Mouse (Mus musculus) testis, adult 2 months (tissue): ENCODE data around the gene Ddx21. TPM values are rescaled to one million over a fixed set of nuclear protein-coding genes. Genes with fewer than 3 reads are reported as not detected.
A peak's percentile ranks its signal among the peaks of the same experiment; 100 is the strongest.
"Not testable (repeated sequence)": the region's sequence is repeated elsewhere in the genome, so short reads cannot be mapped to it uniquely, and the experiment has no call there.

ENCODE experiments used
- H3K27ac ChIP-seq: fragments of 200-500 bp; 2 replicates; pipeline ENCODE4 v1.5.1; 2012; ENCODE audit warnings: low read depth, low read length; ENCODE audit not compliant: control insufficient read depth, insufficient read depth
- H3K27me3 ChIP-seq: fragments of 200-500 bp; 2 replicates; pipeline ENCODE4 v1.6.1; 2012; ENCODE audit warnings: mild to moderate bottlenecking, low read length, moderate library complexity; ENCODE audit not compliant: control insufficient read depth, insufficient read depth
- H3K36me3 ChIP-seq: fragments of 200-500 bp; 2 replicates; pipeline ENCODE4 v1.6.1; 2012; ENCODE audit warnings: mild to moderate bottlenecking, low read length; ENCODE audit not compliant: control insufficient read depth, insufficient read depth
- H3K4me1 ChIP-seq: fragments of 200-500 bp; 2 replicates; pipeline ENCODE4 v1.6.1; 2012; ENCODE audit warnings: low read length; ENCODE audit not compliant: control insufficient read depth, insufficient read depth
- H3K4me3 ChIP-seq: fragments of 200-500 bp; 2 replicates; pipeline ENCODE4 v1.5.1; 2012; ENCODE audit warnings: low read depth, mild to moderate bottlenecking, low read length, moderate library complexity, mixed read lengths; ENCODE audit not compliant: control insufficient read depth
- CTCF ChIP-seq: fragments of 200-500 bp; IDR thresholded peaks from 2 replicates; pipeline ENCODE4 v1.5.1; 2012; ENCODE audit warnings: low read depth, mild to moderate bottlenecking, inconsistent platforms, low read length, moderate library complexity; ENCODE audit not compliant: control insufficient read depth, insufficient read depth, insufficient replicate concordance
- POLR2A ChIP-seq: fragments of 200-500 bp; IDR thresholded peaks from 2 replicates; pipeline ENCODE4 v1.6.1; 2012; ENCODE audit warnings: low read depth, mild to moderate bottlenecking, inconsistent platforms, low read length, moderate library complexity; ENCODE audit not compliant: control insufficient read depth
- polyA plus RNA-seq: library from polyadenylated mRNA; depleted of rRNA; stranded (reverse); fragments of >200 nt; gene quantifications from 2 replicates; pipeline ENCODE4 v1.2.3, GENCODE M21; 2012

Gene Ddx21
- polyA plus RNA-seq, 1 experiment: 18.1 TPM

GRCm38 (mm10) chr10:62582263-62582662, 19.8 kb downstream of the Ddx21 start:
- peaks cover 3% of the 10 kb centered on the region for H3K36me3 ChIP-seq
- H3K4me3 ChIP-seq: no peak overlapping the region

GRCm38 (mm10) chr10:62579129-62579528, 23.0 kb downstream of the Ddx21 start:
- peak overlapping the region; percentile 97 for H3K4me3 ChIP-seq
- not testable (repeated sequence) for H3K4me1 ChIP-seq, H3K27me3 ChIP-seq, H3K36me3 ChIP-seq, H3K27ac ChIP-seq

More at GRCm38 (mm10) chr10:62582263-62582662, 19.8 kb downstream of the Ddx21 start:
- Histone ChIP-seq H3K27ac (no peak overlapping the region), H3K27me3 (no peaks in the 10 kb centered on the region), H3K4me1 (no peaks in the 10 kb centered on the region)
- TF ChIP-seq CTCF: no peak
- TF ChIP-seq POLR2A: no peak

GRCm38 (mm10) chr10:62578338-62579100, 23.6 kb downstream of the Ddx21 start, which contains the start of gene Kif1bp:
Gene Kif1bp, minus strand, starts transcription at chr10:62578457.
- Histone ChIP-seq H3K27ac (peak within 1 kb of the TSS; percentile 92), H3K4me3 (peak within 1 kb of the TSS; percentile 97), H3K36me3 (no peaks in the 10 kb centered on the region; the same call in 1 of the 2 replicates), H3K27me3 (no peaks in the 10 kb centered on the region), H3K4me1 (peaks cover 2% of the 10 kb centered on the region; the same call in 1 of the 2 replicates)
- TF ChIP-seq POLR2A (peak; percentile 84), CTCF (no peak)

GRCm38 (mm10) chr10:62577673-62578337, 24.3 kb downstream of the Ddx21 start:
- Histone ChIP-seq H3K4me3 (peak overlapping the region; percentile 97), H3K27me3 (no peaks in the 10 kb centered on the region), H3K4me1 (peaks cover 2% of the 10 kb centered on the region; the same call in 1 of the 2 replicates), H3K36me3 (no peaks in the 10 kb centered on the region; the same call in 1 of the 2 replicates), H3K27ac (peak overlapping the region; percentile 92)
- TF ChIP-seq CTCF (no peak), POLR2A (0 out of 2 replicates have a peak, but pooled peaks have one; percentile 36)

GRCm38 (mm10) chr10:62575001-62575400, 27.1 kb downstream of the Ddx21 start:
- TF ChIP-seq POLR2A: no peak
- TF ChIP-seq CTCF: no peak
- Histone ChIP-seq H3K27ac (no peak overlapping the region), H3K4me3 (no peak overlapping the region), H3K4me1 (peaks cover 2% of the 10 kb centered on the region; the same call in 1 of the 2 replicates), H3K27me3 (no peaks in the 10 kb centered on the region), H3K36me3 (peaks cover 1% of the 10 kb centered on the region; the same call in 1 of the 2 replicates)

- peaks cover 6% of the 10 kb centered on the region for H3K36me3 ChIP-seq
These were observed 31.8 kb downstream of the Ddx21 start for GRCm38 (mm10) chr10:62570126-62570871.

GRCm38 (mm10) chr10:62568861-62569260, 33.2 kb downstream of the Ddx21 start:
- no peak overlapping the region for H3K27ac ChIP-seq
- no peak overlapping the region for H3K4me3 ChIP-seq
- TF ChIP-seq CTCF (no peak), POLR2A (no peak)
- H3K4me1 ChIP-seq: no peaks in the 10 kb centered on the region
- H3K27me3 ChIP-seq: no peaks in the 10 kb centered on the region
- H3K36me3 ChIP-seq: peaks cover 6% of the 10 kb centered on the region

More at GRCm38 (mm10) chr10:62570126-62570871, 31.8 kb downstream of the Ddx21 start:
- Histone ChIP-seq H3K4me1 (no peaks in the 10 kb centered on the region), H3K27ac (no peak overlapping the region), H3K27me3 (no peaks in the 10 kb centered on the region), H3K4me3 (no peak overlapping the region)
- TF ChIP-seq CTCF (no peak), POLR2A (no peak)
